Comparison of ENCODE assay signal across 18 mouse cellular contexts in genomic region chr4:97917568-97917967, GRCm38 (mm10).
DNase-seq lines count a peak whose midpoint lies in the region; ATAC-seq and TF ChIP-seq lines count a peak whose summit lies in the region.
"Had no signal": no experiment of that assay in that cellular context is flagged by ENCODE, and none has a peak within 500 bp of the region (broad histone marks: within the 10 kb centered on the region; RNA-seq: fewer than 3 reads in every experiment).

No protein-coding gene starts in this region.

- H3K9me3 ChIP-seq in midbrain, embryonic 11.5 days (ENCODE audit: control insufficient read depth, low read length): no peaks in the 10 kb centered on the region
- H3K9me3 ChIP-seq in midbrain, postnatal 0 days (ENCODE audit: low read length): no peaks in the 10 kb centered on the region
- no peaks in the 10 kb centered on the region for H3K9me3 ChIP-seq in forebrain, embryonic 15.5 days
- no peaks in the 10 kb centered on the region for H3K9me3 ChIP-seq in hindbrain, embryonic 16.5 days (ENCODE audit: control insufficient read depth, low read length)
- H3K9me3 ChIP-seq in neural tube, embryonic 14.5 days (ENCODE audit: control insufficient read depth, low read length): no peaks in the 10 kb centered on the region
- H3K9me3 ChIP-seq: embryonic facial prominence, embryonic 10.5 days; liver, embryonic 15.5 days had no signal

- no peak overlapping the region for H3K27ac ChIP-seq in midbrain, embryonic 11.5 days (ENCODE audit: low read depth, low read length)
- no peak overlapping the region for H3K27ac ChIP-seq in midbrain, postnatal 0 days (ENCODE audit: low read depth, low read length)
- H3K27ac ChIP-seq in forebrain, embryonic 15.5 days (replicated peaks): peak overlapping the region; percentile 42
- peak overlapping the region; percentile 56 for H3K27ac ChIP-seq in hindbrain, embryonic 16.5 days (ENCODE audit: low read depth, low read length)
- peak overlapping the region; percentile 7; the same call in 1 of the 2 replicates for H3K27ac ChIP-seq in neural tube, embryonic 14.5 days (ENCODE audit: low read depth, low read length)
- H3K27ac ChIP-seq: embryonic facial prominence, embryonic 10.5 days; heart, adult 2 months; liver, embryonic 15.5 days; macrophage had no signal

- no peak for DNase-seq in midbrain, embryonic 11.5 days (ENCODE audit: low spot score, missing footprints)
- no peak for DNase-seq in midbrain, postnatal 0 days (ENCODE audit: low spot score)
- no peak for DNase-seq in adrenal gland, adult 18-20 months (ENCODE audit: low spot score in 2 of 2)
- no peak for DNase-seq in right cerebral cortex, postnatal 4 days
- DNase-seq: adrenal gland, adult 2 months; cerebellum, adult 9-10 months; gastrocnemius, postnatal 10 days; heart, adult 2 months; kidney, adult 11 months; kidney, postnatal 10 days; layer of hippocampus, postnatal 36 days; thymus, postnatal 25 days had no signal

- no peak overlapping the region for H3K9ac ChIP-seq in midbrain, embryonic 11.5 days (ENCODE audit: low read length)
- H3K9ac ChIP-seq in midbrain, postnatal 0 days (replicated peaks; ENCODE audit: low read length, poor library complexity, severe bottlenecking): no peak overlapping the region
- no peak overlapping the region for H3K9ac ChIP-seq in forebrain, embryonic 15.5 days (replicated peaks)
- H3K9ac ChIP-seq in hindbrain, embryonic 16.5 days (ENCODE audit: low read depth, low read length): no peak overlapping the region
- H3K9ac ChIP-seq in neural tube, embryonic 14.5 days (replicated peaks; ENCODE audit: low read depth, low read length): no peak overlapping the region
- H3K9ac ChIP-seq: liver, embryonic 15.5 days had no signal

- H3K27me3 ChIP-seq in midbrain, embryonic 11.5 days (ENCODE audit: control insufficient read depth, insufficient read depth, low read length): no peaks in the 10 kb centered on the region
- no peaks in the 10 kb centered on the region for H3K27me3 ChIP-seq in midbrain, postnatal 0 days (ENCODE audit: insufficient read depth, low read length)
- no peaks in the 10 kb centered on the region for H3K27me3 ChIP-seq in forebrain, embryonic 15.5 days
- H3K27me3 ChIP-seq in hindbrain, embryonic 16.5 days (replicated peaks; ENCODE audit: control insufficient read depth, insufficient read depth, low read length): no peaks in the 10 kb centered on the region
- no peaks in the 10 kb centered on the region; the same call in 1 of the 2 replicates for H3K27me3 ChIP-seq in neural tube, embryonic 14.5 days (ENCODE audit: control insufficient read depth, insufficient read depth, low read length)
- H3K27me3 ChIP-seq: liver, embryonic 15.5 days had no signal

- H3K4me1 ChIP-seq in midbrain, embryonic 11.5 days (ENCODE audit: control insufficient read depth, insufficient read depth, low read length): peaks cover 10% of the 10 kb centered on the region; the same call in 1 of the 2 replicates
- H3K4me1 ChIP-seq in midbrain, postnatal 0 days (ENCODE audit: insufficient read depth, low read length): no peaks in the 10 kb centered on the region; the same call in 1 of the 2 replicates
- peaks cover 48% of the 10 kb centered on the region for H3K4me1 ChIP-seq in forebrain, embryonic 15.5 days
- peaks cover 16% of the 10 kb centered on the region for H3K4me1 ChIP-seq in hindbrain, embryonic 16.5 days (ENCODE audit: control insufficient read depth, insufficient read depth, low read depth, low read length)
- peaks cover 7% of the 10 kb centered on the region; the same call in 1 of the 2 replicates for H3K4me1 ChIP-seq in neural tube, embryonic 14.5 days (ENCODE audit: control insufficient read depth, insufficient read depth, low read length)

- H3K4me3 ChIP-seq in midbrain, embryonic 11.5 days (ENCODE audit: low read depth, low read length): no peak overlapping the region
- no peak overlapping the region for H3K4me3 ChIP-seq in midbrain, postnatal 0 days (ENCODE audit: low read depth, low read length)
- H3K4me3 ChIP-seq in forebrain, embryonic 15.5 days: no peak overlapping the region
- H3K4me3 ChIP-seq in hindbrain, embryonic 16.5 days (ENCODE audit: low read length): no peak overlapping the region
- H3K4me3 ChIP-seq in neural tube, embryonic 14.5 days (ENCODE audit: low read depth, low read length): no peak overlapping the region
- H3K4me3 ChIP-seq: embryonic facial prominence, embryonic 10.5 days; heart, adult 2 months; liver, embryonic 15.5 days had no signal

- no peaks in the 10 kb centered on the region for H3K36me3 ChIP-seq in midbrain, embryonic 11.5 days (ENCODE audit: control insufficient read depth, insufficient read depth, low read length)
- H3K36me3 ChIP-seq in midbrain, postnatal 0 days (ENCODE audit: insufficient read depth, low read length): no peaks in the 10 kb centered on the region
- no peaks in the 10 kb centered on the region for H3K36me3 ChIP-seq in forebrain, embryonic 15.5 days
- no peaks in the 10 kb centered on the region for H3K36me3 ChIP-seq in hindbrain, embryonic 16.5 days (ENCODE audit: control insufficient read depth, insufficient read depth, low read length)
- H3K36me3 ChIP-seq in neural tube, embryonic 14.5 days (ENCODE audit: control insufficient read depth, insufficient read depth, low read length): no peaks in the 10 kb centered on the region
- H3K36me3 ChIP-seq: embryonic facial prominence, embryonic 10.5 days; liver, embryonic 15.5 days had no signal

- TF ChIP-seq CTCF in midbrain, postnatal 0 days (IDR thresholded peaks at IDR 0.05): no peak

- ATAC-seq in midbrain, embryonic 11.5 days (ENCODE audit: low FRiP score): peak; percentile 64; the same call in 1 of the 2 replicates
- ATAC-seq in midbrain, postnatal 0 days (ENCODE audit: low FRiP score): no peak
- no peak for ATAC-seq in forebrain, embryonic 15.5 days (replicated peaks)
- no peak for ATAC-seq in hindbrain, embryonic 16.5 days
- no peak for ATAC-seq in neural tube, embryonic 14.5 days (ENCODE audit: low read depth)

- no peak overlapping the region for H3K4me2 ChIP-seq in midbrain, embryonic 11.5 days
- no peak overlapping the region for H3K4me2 ChIP-seq in midbrain, postnatal 0 days (ENCODE audit: low read depth, low read length, poor library complexity, severe bottlenecking)
- no peak overlapping the region for H3K4me2 ChIP-seq in forebrain, embryonic 15.5 days (replicated peaks)
- no peak overlapping the region for H3K4me2 ChIP-seq in hindbrain, embryonic 16.5 days (ENCODE audit: low read length)
- no peak overlapping the region for H3K4me2 ChIP-seq in neural tube, embryonic 14.5 days (ENCODE audit: low read depth, low read length)
- H3K4me2 ChIP-seq: liver, embryonic 15.5 days had no signal

- WGBS in midbrain, embryonic 11.5 days: 50% methylated on average over 6 of the region's 6 CpGs
- 47% methylated on average over 6 of the region's 6 CpGs for WGBS in midbrain, postnatal 0 days
- 37% methylated on average over 6 of the region's 6 CpGs for WGBS in forebrain, embryonic 15.5 days
- WGBS in hindbrain, embryonic 16.5 days: 54% methylated on average over 6 of the region's 6 CpGs
- WGBS in neural tube, embryonic 14.5 days: 45% methylated on average over 6 of the region's 6 CpGs

Comparison
In these comparisons a context has a peak if more than half of its experiments do, and no peak if none do; other contexts are left out.
1. H3K27ac ChIP-seq: peak in forebrain, embryonic 15.5 days (single experiment), hindbrain, embryonic 16.5 days (single experiment) and neural tube, embryonic 14.5 days (single experiment); none in midbrain, embryonic 11.5 days (single experiment) and midbrain, postnatal 0 days (single experiment).